27 mouse cellular contexts compared by ENCODE assay signal in the genomic region with DNA sequence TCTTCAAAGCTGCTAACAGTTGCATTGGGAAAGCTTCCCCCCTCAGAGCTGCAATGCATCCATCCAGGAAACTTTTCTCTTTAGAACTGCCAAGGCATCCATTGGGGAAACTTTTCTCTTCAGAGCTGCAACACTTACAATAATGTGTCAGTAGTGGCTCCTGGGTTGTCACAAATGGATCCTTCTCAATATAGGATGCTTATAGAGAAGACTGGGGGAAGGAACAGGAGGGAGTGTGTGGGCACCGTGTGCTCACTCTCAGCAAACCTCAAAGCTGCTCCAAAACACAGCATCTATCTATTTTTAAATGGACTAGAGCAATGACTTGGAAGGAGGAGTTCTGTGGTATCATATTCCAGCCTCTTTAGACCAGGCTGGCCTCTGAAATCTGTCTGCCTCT.
"Had no signal": no experiment of that assay in that cellular context is flagged by ENCODE, and none has a peak within 500 bp of the region (broad histone marks: within the 10 kb centered on the region; RNA-seq: fewer than 3 reads in every experiment).

No protein-coding gene starts in this region.

- ATAC-seq: hindbrain, postnatal 0 days; intestine, embryonic 16.5 days had no signal

- H3K4me2 ChIP-seq: heart, embryonic 12.5 days; hindbrain, embryonic 13.5 days; hindbrain, embryonic 15.5 days; kidney, embryonic 15.5 days; limb, embryonic 12.5 days; liver, embryonic 11.5 days; liver, embryonic 13.5 days had no signal

- H3K27me3 ChIP-seq: heart, embryonic 12.5 days; hindbrain, embryonic 13.5 days; hindbrain, embryonic 15.5 days; kidney, embryonic 15.5 days; limb, embryonic 12.5 days; liver, embryonic 13.5 days had no signal

- H3K4me3 ChIP-seq: gastrocnemius, adult 2 months; heart, embryonic 10.5 days; heart, embryonic 12.5 days; hindbrain, embryonic 10.5 days; hindbrain, embryonic 13.5 days; hindbrain, embryonic 15.5 days; kidney, embryonic 15.5 days; left cerebral cortex, adult 2 months; limb, embryonic 10.5 days; limb, embryonic 12.5 days; liver, embryonic 13.5 days had no signal

- H3K27ac ChIP-seq: gastrocnemius, adult 2 months; heart, embryonic 10.5 days; hindbrain, embryonic 10.5 days; hindbrain, embryonic 13.5 days; hindbrain, embryonic 15.5 days; hindbrain, postnatal 0 days; kidney, embryonic 15.5 days; kidney, postnatal 0 days; left cerebral cortex, adult 2 months; limb, embryonic 10.5 days; limb, embryonic 12.5 days; liver, embryonic 13.5 days had no signal

- H3K36me3 ChIP-seq: heart, embryonic 10.5 days; heart, embryonic 12.5 days; hindbrain, embryonic 10.5 days; hindbrain, embryonic 13.5 days; hindbrain, embryonic 15.5 days; kidney, embryonic 15.5 days; limb, embryonic 10.5 days; limb, embryonic 12.5 days; liver, embryonic 13.5 days had no signal

- H3K9ac ChIP-seq: heart, embryonic 12.5 days; hindbrain, embryonic 13.5 days; hindbrain, embryonic 15.5 days; kidney, embryonic 15.5 days; limb, embryonic 12.5 days; liver, embryonic 13.5 days had no signal

- H3K4me1 ChIP-seq: heart, embryonic 12.5 days; hindbrain, embryonic 10.5 days; hindbrain, embryonic 13.5 days; hindbrain, embryonic 15.5 days; limb, embryonic 12.5 days had no signal

- DNase-seq: gastrocnemius, adult 2 months; gastrocnemius, postnatal 10 days; gastrocnemius, postnatal 25 days; heart, adult 18-20 months; heart, postnatal 10 days; heart, postnatal 4 days; kidney, adult 11 months; kidney, adult 2 months; kidney, adult 9 months; kidney, postnatal 14 days; kidney, postnatal 36 days; layer of hippocampus, adult 9-11 months; liver; liver, embryonic 13.5 days had no signal

- H3K9me3 ChIP-seq: heart, embryonic 10.5 days; heart, embryonic 12.5 days; hindbrain, embryonic 10.5 days; hindbrain, embryonic 13.5 days; hindbrain, embryonic 15.5 days; kidney, embryonic 15.5 days; limb, embryonic 10.5 days; limb, embryonic 12.5 days; liver, embryonic 13.5 days had no signal
